Mouse (Mus musculus) lung, embryonic 16.5 days (tissue): ENCODE measurements at regions not wholly inside any gene's neighbourhood (a gene's known extent, or its start where the extent isn't known, plus 50 kb on each side); places are given as distances from the start of the nearest gene placed in this dataset.
A peak's percentile ranks its signal among the peaks of the same experiment; 100 is the strongest.

Experiments used
- ATAC-seq: fragments of 200-750 bp; cut with Nextera tagmentation; 2 replicates; pipeline ENCODE4 v1.8.0; 2017; ENCODE audit warnings: low read depth, mild to moderate bottlenecking, moderate library complexity
- H3K27ac ChIP-seq: fragments of 300-500 bp; sonication (generic); 2 replicates; pipeline ENCODE4 v1.5.1; 2014; ENCODE audit warnings: mild to moderate bottlenecking, control low read depth, low read length
- H3K27me3 ChIP-seq: fragments of 300-500 bp; sonication (generic); 2 replicates; pipeline ENCODE4 v1.6.1; 2014; ENCODE audit warnings: low read depth, low read length, mixed read lengths; ENCODE audit not compliant: control insufficient read depth, insufficient read depth
- H3K36me3 ChIP-seq: fragments of 300-500 bp; sonication (generic); 2 replicates; pipeline ENCODE4 v1.6.1; 2014; ENCODE audit warnings: low read length; ENCODE audit not compliant: control insufficient read depth, insufficient read depth
- H3K4me1 ChIP-seq: fragments of 300-500 bp; sonication (generic); replicated peaks from 2 replicates; pipeline ENCODE4 v1.6.1; 2014; ENCODE audit warnings: low read length, mixed read lengths; ENCODE audit not compliant: control insufficient read depth, insufficient read depth
- H3K4me2 ChIP-seq: fragments of 300-500 bp; sonication (generic); 2 replicates; pipeline ENCODE4 v1.6.1; 2014; ENCODE audit warnings: low read depth, low read length, control low read depth
- H3K4me3 ChIP-seq: fragments of 300-500 bp; sonication (generic); 2 replicates; pipeline ENCODE4 v1.5.1; 2014; ENCODE audit warnings: mild to moderate bottlenecking, low read length, control low read depth
- H3K9ac ChIP-seq: fragments of 300-500 bp; sonication (generic); 2 replicates; pipeline ENCODE4 v1.6.1; 2014; ENCODE audit warnings: low read length, control low read depth
- H3K9me3 ChIP-seq: fragments of 300-500 bp; sonication (generic); 2 replicates; pipeline ENCODE4 v1.6.1; 2016; ENCODE audit warnings: low read length; ENCODE audit not compliant: control insufficient read depth
- WGBS: fragments of 180-500 bp; shearing (Covaris S2); extraction: QIAGEN DNeasy Blood & Tissue Kit; methylation state at CpG from one replicate; pipeline ENCODE4 v1.1.7; 2014; 5-methylcytosine and 5-hydroxymethylcytosine counted together

GRCm38 (mm10) chr4:82196024-82196647, 509.4 kb downstream of the Nfib start:
- Histone ChIP-seq H3K9ac (no peak overlapping the region), H3K4me1 (no peaks in the 10 kb centered on the region; the same call in 1 of the 2 replicates)

GRCm38 (mm10) chr4:82193905-82194304, 511.6 kb downstream of the Nfib start:
- Histone ChIP-seq H3K9me3 (no peaks in the 10 kb centered on the region), H3K4me1 (no peaks in the 10 kb centered on the region), H3K27ac (no peak overlapping the region), H3K4me3 (no peak overlapping the region), H3K9ac (no peak overlapping the region), H3K4me2 (no peak overlapping the region), H3K36me3 (no peaks in the 10 kb centered on the region), H3K27me3 (no peaks in the 10 kb centered on the region)
- whole genome bisulfite sequencing = 80% methylated on average over 5 of the region's 5 CpGs
- no peak for ATAC-seq

More at GRCm38 (mm10) chr4:82196024-82196647, 509.4 kb downstream of the Nfib start:
- H3K27me3 ChIP-seq = no peaks in the 10 kb centered on the region
- WGBS = 63% methylated on average over 6 of the region's 6 CpGs
- no peak overlapping the region for H3K27ac ChIP-seq
- no peak overlapping the region for H3K4me2 ChIP-seq
- no peaks in the 10 kb centered on the region for H3K36me3 ChIP-seq
- no peak for ATAC-seq
- no peak overlapping the region for H3K4me3 ChIP-seq
- H3K9me3 ChIP-seq = no peaks in the 10 kb centered on the region

GRCm38 (mm10) chr4:82186892-82187291, 518.7 kb downstream of the Nfib start:
- Histone ChIP-seq H3K4me1 (no peaks in the 10 kb centered on the region), H3K4me2 (no peak overlapping the region), H3K27ac (no peak overlapping the region), H3K4me3 (no peak overlapping the region), H3K36me3 (no peaks in the 10 kb centered on the region), H3K9me3 (no peaks in the 10 kb centered on the region), H3K27me3 (no peaks in the 10 kb centered on the region), H3K9ac (no peak overlapping the region)
- no peak for ATAC-seq
- WGBS = 91% methylated on average over 3 of the region's 3 CpGs

GRCm38 (mm10) chr4:82183974-82184373, 521.6 kb downstream of the Nfib start:
- H3K36me3 ChIP-seq = no peaks in the 10 kb centered on the region
- no peak for ATAC-seq
- no peak overlapping the region for H3K9ac ChIP-seq
- H3K9me3 ChIP-seq = no peaks in the 10 kb centered on the region
- no peaks in the 10 kb centered on the region for H3K27me3 ChIP-seq
- H3K4me1 ChIP-seq = no peaks in the 10 kb centered on the region
- no peak overlapping the region for H3K4me2 ChIP-seq
- no peak overlapping the region for H3K4me3 ChIP-seq
- H3K27ac ChIP-seq = no peak overlapping the region
- WGBS = 88% methylated on average over 1 of the region's 1 CpGs

- Histone ChIP-seq H3K4me3 (no peak overlapping the region), H3K36me3 (no peaks in the 10 kb centered on the region), H3K4me2 (no peak overlapping the region), H3K9ac (no peak overlapping the region), H3K27me3 (no peaks in the 10 kb centered on the region), H3K27ac (no peak overlapping the region), H3K9me3 (no peaks in the 10 kb centered on the region), H3K4me1 (peaks cover 6% of the 10 kb centered on the region; the same call in 1 of the 2 replicates)
- ATAC-seq = no peak
- 73% methylated on average over 5 of the region's 5 CpGs for WGBS
Measured at GRCm38 (mm10) chr4:82178112-82178511, 527.4 kb downstream of the Nfib start.

GRCm38 (mm10) chr4:82176723-82177122, 528.8 kb downstream of the Nfib start:
- no peak for ATAC-seq
- H3K4me1 ChIP-seq = peaks cover 6% of the 10 kb centered on the region; the same call in 1 of the 2 replicates
- no peak overlapping the region for H3K27ac ChIP-seq
- no peaks in the 10 kb centered on the region for H3K9me3 ChIP-seq
- no peaks in the 10 kb centered on the region for H3K36me3 ChIP-seq
- H3K4me2 ChIP-seq = no peak overlapping the region
- no peak overlapping the region for H3K9ac ChIP-seq
- no peak overlapping the region for H3K4me3 ChIP-seq
- no peaks in the 10 kb centered on the region for H3K27me3 ChIP-seq
- WGBS = 95% methylated on average over 8 of the region's 8 CpGs

GRCm38 (mm10) chr4:82173461-82174085, 532.0 kb downstream of the Nfib start:
- Histone ChIP-seq H3K9me3 (no peaks in the 10 kb centered on the region), H3K36me3 (no peaks in the 10 kb centered on the region), H3K9ac (peak overlapping the region; percentile 24; the same call in 1 of the 2 replicates), H3K4me2 (peak overlapping the region; percentile 32), H3K27me3 (no peaks in the 10 kb centered on the region), H3K4me1 (peaks cover 9% of the 10 kb centered on the region; the same call in 1 of the 2 replicates), H3K4me3 (no peak overlapping the region), H3K27ac (peak overlapping the region; percentile 67)
- 47% methylated on average over 17 of the region's 17 CpGs for WGBS
- peak; percentile 62 for ATAC-seq

- peak; percentile 37; the same call in 1 of the 2 replicates for ATAC-seq
- no peaks in the 10 kb centered on the region for H3K36me3 ChIP-seq
- H3K27ac ChIP-seq = no peak overlapping the region
- 33% methylated on average over 4 of the region's 4 CpGs for WGBS
- no peaks in the 10 kb centered on the region for H3K27me3 ChIP-seq
- H3K9ac ChIP-seq = no peak overlapping the region
- H3K4me3 ChIP-seq = no peak overlapping the region
- peaks cover 18% of the 10 kb centered on the region for H3K4me1 ChIP-seq
- H3K4me2 ChIP-seq = no peak overlapping the region
- no peaks in the 10 kb centered on the region for H3K9me3 ChIP-seq
Measured at GRCm38 (mm10) chr4:82170930-82171329, 534.6 kb downstream of the Nfib start.

GRCm38 (mm10) chr4:82168032-82168431, 537.5 kb downstream of the Nfib start:
- H3K9ac ChIP-seq = no peak overlapping the region
- H3K27me3 ChIP-seq = no peaks in the 10 kb centered on the region
- H3K4me3 ChIP-seq = no peak overlapping the region
- no peak overlapping the region for H3K4me2 ChIP-seq
- no peak for ATAC-seq
- no peaks in the 10 kb centered on the region for H3K36me3 ChIP-seq
- 65% methylated on average over 5 of the region's 5 CpGs for WGBS
- H3K4me1 ChIP-seq = peaks cover 16% of the 10 kb centered on the region
- no peaks in the 10 kb centered on the region for H3K9me3 ChIP-seq
- no peak overlapping the region for H3K27ac ChIP-seq
